Mouse (Mus musculus): ENCODE measurements around the gene Mtg1. TPM values are rescaled to one million over a fixed set of nuclear protein-coding genes. Genes with fewer than 3 reads are reported as not detected.

The Mtg1 gene
- total RNA-seq (2021) = 10 to 100 TPM; 24.7 to 28.3 TPM

DNA sequence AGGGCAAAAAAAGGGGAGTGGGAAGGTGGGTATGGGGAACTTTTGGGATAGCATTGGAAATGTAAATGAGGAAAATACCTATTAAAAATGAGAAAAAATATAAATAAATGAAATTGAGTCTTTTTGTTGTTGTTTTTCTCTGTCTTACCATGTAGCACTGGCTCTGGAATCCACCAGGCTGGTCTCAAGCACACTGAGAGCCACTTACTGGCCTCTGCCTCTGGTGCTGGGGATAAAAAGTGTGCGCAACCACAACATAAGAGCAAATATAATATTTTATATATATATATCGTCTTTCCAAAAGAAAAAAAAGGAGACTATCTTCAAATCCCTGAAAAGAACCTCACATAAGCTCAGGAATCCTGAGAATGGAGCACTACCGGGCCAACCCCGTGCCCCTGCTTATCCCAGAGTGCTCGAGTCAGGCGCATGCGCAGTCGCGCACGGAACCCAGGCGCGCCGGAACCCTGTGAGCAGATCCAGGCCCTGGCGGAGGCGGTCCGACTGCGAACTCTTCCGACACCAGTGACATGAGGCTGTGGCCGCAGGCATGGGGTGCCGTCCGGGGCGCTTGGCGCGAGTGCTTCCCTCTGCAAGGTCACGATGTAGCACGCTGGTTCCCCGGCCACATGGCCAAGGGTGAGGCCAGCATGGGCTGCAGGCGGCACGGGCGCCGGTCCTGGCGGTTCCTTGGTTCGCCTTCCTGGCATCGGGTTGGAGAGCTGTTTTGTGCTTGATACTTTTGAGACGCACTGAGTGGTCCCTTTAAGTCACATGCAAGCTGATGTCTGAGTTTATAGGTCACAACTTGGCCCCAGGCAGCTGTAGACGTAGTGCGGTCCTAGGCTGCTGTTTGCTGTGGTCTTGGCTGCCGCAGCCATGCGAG is at the start of gene Mtg1:
Gene Mtg1 (plus strand): TSS at position 430 of the 886 bp plus-strand sequence.
- peak; percentile 97 to 100 for DNase-seq
- intact Hi-C loops (cut with DNase I) = loop anchor here (1.0 to 5.0 kb wide), 2 partner anchors 21 to 100 kb away; partner anchors contain the start of genes Echs1, Tubgcp2 and Zfp511

DNA sequence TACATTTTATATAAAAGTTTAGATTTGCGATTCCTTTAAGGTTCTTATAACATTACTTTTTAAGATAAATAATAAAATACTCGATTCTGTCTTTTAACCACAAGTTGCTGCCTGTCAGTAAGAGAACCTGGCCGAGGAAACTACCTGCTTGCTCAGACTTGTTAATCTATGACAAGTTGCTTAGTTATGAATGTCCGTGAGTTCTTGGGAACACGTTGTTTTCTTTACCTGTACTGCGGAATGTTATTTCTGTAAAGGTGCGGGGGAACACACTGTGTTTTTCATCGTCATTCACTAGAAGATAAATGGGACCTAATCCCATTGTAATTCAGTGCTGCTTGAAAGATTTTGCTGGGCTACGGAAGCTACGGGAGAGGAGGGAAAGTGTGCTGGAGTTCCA is 46.8 kb upstream of the Mtg1 start:
- intact Hi-C loops (cut with DNase I) = no loop called here

DNA sequence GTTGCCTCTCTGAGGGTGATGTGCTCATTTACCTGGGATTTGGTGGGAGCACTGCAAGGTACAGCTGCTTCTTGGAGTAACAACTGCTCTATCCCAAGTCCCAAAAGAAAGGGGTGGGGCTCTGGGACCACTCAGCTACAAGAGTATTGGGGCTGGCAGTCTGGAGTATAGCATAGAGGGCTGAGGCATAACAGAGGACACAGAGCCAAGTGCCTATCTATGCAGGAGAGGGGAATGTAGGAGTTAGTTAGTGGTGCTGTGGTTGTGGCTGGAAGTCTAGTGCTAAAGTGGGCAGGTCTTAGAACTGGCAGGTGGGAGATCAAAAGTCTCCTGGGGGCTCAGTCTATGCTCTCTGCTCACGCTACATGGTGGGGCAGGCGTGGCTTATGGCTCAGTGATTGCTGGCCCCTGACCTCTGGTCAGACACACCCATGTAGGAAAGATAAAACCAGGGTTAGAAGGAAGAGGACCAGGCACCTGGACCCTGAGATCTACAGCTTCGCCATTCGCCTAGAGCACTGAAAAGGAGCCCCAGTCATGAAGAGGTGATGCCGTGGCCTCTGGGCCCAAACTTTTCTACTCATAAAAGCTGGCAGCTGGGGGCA is 44.3 kb upstream of the Mtg1 start, which contains the start of gene Prap1:
Gene Prap1 (plus strand): TSS at position 472 of the 605 bp plus-strand sequence.
- intact Hi-C loops (cut with DNase I) = no loop called here
- DNase-seq = no peak

More for the DNA sequence above, 46.8 kb upstream of the Mtg1 start:
- DNase-seq = no peak

DNA sequence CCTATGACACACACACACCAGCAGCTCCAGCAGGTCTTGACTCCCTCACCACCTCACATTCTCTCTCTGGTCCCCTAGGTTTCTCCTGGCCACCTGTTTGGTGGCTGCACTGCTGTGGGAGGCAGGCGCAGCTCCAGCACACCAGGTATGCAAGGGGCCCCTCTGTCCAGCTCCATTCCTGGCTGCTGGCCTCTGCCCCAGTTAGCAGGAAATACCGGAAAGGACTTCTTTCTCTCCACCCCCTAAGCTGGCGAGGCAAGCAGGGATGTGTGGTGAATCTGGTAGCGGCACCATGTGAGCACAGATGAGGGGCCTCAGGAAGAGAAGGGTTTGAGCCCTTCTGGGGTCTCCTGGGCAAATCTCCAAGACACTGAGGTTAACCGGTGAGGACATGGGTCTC is 42.4 kb upstream of the Mtg1 start:
- intact Hi-C loops (cut with DNase I) = no loop called here
- no peak for DNase-seq

DNA sequence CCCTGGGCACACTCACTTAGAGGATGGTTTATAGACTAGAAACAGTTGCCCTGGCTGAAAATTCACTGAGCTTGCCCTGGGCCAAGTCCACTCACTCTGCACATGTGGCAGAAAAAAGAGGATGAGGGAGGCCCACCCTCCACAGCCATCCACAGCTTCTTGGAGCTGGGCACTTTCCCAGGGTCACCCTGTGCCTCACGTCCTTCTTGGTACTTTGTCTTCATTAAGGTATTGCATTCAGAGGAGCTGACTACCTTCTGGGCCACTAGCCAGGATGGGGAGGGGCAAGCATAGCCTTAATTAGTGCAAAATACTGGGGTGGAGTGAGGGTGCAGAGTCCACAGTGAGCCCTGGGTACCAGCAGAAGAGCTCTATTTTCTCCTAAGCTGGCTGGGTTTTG is 41.8 kb upstream of the Mtg1 start:
- no peak for DNase-seq
- intact Hi-C loops (cut with DNase I) = no loop called here

DNA sequence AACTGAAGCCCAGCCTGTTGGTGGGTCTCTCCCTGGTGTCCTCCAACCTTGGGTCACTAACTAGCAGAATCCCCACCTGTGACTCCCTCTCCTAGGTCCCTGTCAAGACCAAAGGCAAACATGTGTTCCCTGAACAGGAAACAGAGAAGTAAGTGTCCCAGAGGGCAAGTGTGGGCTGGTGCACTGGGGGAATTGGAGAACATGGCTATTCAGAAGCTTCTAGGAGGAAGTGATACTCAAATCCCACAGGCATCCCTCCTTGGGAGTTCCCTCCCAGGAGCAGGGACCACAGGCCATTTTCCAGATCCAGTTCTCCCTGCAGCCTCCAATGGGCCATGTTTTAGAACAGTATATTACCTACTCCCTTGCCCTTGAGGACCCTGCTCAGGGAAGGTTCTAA is 41.3 kb upstream of the Mtg1 start:
- intact Hi-C loops (cut with DNase I) = no loop called here
- DNase-seq = no peak

DNA sequence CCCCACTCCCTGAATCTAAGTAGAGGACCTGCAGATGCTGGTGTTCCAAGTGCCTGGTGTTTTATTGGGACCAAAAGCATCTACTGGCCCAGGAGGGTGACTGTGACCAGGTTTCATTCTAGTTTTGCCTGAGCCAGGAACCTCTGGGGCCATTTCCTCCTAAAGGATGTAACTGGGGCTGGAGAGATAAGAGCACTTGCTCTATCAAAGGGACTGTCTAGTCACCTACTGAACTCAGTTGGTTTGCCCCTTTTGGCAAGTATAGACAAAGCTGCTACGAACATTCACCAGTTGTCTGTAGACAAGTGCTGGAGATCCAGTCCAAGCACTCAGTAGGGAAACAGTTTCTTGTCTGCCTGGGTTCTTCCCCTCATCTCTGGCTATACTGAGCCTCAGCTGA is 38.9 kb upstream of the Mtg1 start:
- DNase-seq = no peak
- intact Hi-C loops (cut with DNase I) = no loop called here

DNA sequence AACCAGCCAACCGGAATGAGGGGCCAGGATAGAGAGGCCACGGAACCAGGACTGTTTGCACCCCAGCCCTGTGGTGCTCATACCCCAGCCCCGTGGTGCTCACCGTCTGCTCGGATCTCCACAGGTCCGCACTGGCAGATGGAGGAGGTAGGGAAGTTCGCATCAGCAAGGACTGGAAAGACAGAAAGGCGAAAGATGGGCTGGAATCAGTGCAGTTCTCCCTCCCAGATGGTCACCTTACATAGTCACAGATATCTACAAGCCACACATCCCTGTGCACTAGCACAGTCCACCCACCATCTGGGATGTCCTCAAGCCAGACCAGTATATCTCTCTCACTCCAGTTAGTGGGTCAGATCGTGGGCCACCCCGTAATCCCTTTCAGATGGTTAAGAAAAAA is 35.9 kb upstream of the Mtg1 start:
- no peak for DNase-seq

DNA sequence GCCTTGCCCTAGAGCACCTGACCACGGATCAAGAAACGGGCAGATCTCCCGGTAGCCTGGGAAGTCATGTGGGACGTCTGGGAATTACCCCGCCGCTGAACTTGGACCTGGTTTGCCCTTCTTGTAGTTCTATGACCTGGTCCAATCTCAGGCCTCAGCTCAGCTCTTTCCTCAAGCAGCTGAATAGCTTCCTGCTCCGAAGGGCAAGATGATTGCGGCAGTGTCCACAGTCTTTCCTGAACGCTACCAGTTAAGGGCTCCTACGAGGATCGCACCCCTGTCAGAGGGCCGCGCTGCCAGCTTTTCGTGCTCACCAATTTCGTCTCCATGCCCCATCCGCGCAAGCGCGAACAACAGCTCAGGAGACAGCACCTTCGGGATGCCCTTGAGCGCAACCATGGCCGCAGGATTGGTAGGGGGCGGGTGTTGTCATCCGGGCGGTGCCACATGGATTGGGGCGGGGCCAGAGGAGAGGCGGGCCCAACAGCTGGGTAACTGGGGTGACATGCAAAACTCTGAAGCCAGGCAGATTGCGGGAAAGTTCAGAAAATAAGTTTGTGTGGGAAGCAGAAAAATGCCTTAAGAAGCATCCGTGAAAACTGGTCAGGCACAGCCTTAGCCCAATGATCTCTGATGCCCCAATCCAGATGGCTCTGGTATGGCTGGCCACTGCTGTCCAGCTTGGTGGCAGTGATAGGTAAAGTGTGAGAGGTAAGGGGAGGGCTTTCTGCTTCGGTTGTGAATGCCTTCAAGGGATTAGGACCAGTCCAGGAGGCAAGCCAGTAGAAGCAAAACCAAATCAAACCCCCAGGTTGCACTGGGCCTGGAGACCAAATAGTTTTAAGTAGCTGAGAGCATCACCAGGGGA is 35.1 kb upstream of the Mtg1 start, which contains the start of gene Fuom:
Gene Fuom (minus strand): TSS at position 449 of the 868 bp plus-strand sequence.
- DNase-seq = peak; percentile 83 to 85
- intact Hi-C loops (cut with DNase I) = no loop called here

More for the DNA sequence above, 35.9 kb upstream of the Mtg1 start:
- intact Hi-C loops (cut with DNase I) = no loop called here

DNA sequence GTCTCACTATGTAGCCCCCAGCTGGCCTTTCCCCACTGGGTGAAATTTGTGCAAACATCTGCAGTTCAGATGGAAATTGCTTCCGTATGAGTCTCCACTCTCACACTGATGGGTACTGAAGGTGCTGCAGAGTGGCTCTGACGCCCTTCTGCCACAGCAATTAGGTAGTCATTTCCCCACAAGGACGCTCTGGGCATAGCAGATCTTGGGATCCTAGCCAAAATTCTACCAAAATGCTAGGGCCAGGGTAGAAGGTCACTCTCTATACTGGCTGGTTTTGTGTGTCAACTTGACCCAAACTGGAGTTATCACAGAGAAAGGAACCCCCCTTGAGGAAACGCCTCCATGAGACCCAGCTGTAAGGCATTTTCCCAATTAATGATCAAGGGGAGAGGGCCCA is 33.4 kb upstream of the Mtg1 start:
- intact Hi-C loops (cut with DNase I) = no loop called here
- no peak for DNase-seq

DNA sequence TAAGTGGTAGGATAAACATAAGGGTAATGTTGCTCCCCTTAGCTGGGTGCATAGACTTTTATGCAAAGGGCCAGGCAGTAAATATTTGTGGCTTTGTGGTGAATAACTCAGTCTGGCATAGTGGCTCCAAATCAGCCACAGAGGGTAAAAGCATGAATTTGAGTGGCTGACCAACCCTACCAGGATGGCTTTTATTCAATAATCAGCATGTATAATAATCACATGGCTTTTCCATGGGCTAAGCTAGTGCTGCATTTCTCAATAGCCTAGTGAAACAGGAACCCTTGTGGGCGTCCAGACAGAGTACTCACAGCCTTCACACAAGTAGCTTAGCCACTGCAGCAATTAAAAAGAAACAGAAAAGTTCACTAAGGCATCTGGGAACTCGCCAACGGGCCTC is 25.4 kb upstream of the Mtg1 start:
- intact Hi-C loops (cut with DNase I) = no loop called here
- DNase-seq = no peak

DNA sequence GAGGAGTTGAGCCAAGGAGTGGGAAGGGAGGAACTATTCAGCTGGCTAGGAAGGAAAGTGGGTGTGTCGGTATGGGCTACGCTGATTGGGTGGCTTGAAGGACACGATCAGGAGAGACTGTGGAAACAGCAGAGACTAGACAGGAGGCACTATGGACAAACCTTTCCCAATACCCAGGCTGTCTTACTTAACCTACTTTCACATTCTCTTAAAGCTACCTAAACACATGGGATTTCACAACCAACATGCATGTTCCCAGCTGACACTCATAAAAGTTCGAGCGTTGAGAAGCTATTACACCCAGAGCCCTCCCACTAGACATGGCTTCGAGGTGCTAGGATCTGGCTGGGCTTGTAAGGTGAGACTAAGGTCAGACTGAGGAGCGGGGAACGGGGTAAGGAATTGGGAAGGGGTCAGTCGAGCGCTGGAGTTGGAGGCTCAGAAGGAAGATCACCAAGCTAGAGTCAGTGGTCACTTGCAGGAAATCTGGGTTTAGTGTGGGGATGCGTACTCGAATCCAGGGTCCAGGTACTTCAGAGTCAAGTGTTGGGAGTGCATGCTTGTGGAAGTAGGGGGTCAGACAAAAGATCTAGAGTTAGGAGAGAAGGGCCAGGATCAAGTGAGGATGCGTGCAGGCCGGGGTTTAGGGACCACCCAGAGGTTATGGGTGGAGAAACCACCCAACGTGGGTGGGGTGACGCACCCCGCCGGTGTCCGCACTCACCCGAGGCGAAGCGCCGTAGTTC is 21.6 kb upstream of the Mtg1 start, which contains the start of gene Paox:
Gene Paox (plus strand): TSS at position 217 of the 746 bp plus-strand sequence.
- intact Hi-C loops (cut with DNase I) = loop anchor here (1.0 kb wide), 1 partner anchor 23 kb away; no protein-coding TSS in a partner anchor
- peak; percentile 44 to 53 for DNase-seq

DNA sequence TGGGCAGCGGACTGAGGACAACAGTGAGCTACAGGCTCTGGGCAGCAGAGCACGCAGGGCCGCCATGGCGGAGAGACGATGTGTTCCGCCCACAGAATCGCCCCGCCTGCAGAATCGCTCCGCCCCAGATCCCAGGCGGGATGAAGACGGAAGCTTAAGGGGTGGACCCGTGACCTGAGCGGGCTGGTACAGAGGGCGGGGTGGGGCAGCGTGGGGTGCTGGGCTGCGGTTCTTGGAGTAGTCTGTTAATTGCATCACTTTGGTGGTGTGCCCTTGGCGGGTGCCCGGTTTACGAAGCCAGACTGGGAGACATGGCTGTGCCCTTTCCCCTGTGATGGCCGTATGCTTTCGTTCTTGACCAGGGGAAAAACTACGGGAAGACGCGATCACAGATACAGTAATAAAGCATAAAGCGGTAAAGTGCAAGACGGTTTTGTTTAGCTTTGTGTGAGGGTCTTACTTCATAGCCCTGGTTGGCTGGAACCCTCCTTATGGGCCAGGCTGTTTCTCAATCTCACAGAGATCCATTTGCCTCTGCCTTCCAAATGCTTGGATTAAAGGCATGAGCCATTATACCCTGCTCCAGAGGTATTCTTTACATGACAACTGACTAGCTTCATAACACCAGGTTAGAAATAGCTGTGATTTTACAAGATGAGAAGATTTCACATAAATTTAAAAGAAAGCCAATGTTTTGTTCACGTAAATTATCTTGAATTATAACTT is 20.9 kb upstream of the Mtg1 start, which contains the start of gene Echs1:
Gene Echs1 (minus strand): TSS at position 148 of the 726 bp plus-strand sequence.
- intact Hi-C loops (cut with DNase I) = loop anchor here (1.0 kb wide), 1 partner anchor 22 kb away; no protein-coding TSS in a partner anchor

DNA sequence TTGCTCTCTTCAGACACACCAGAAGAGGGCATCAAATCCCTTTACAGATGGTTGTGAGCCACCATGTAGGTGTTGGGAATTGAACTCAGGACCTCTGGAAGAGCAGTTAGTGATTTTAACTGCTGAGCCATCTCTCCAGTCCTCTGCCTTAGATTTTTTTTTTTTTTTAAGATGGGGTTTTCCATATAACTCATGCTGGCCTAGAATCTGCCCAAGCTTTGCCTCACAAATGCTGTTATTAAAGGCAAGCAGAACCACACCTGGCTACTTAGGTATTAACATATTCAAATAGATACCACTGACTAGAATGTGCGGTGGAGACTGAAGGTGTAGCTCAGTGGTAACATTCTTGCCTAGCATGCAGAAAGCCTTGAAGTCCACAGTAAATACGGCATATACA is 16.9 kb upstream of the Mtg1 start:
- intact Hi-C loops (cut with DNase I) = loop anchor here (5.0 to 10.0 kb wide), 2 partner anchors 83 to 436 kb away; partner anchors contain the start of genes Cfap46, Tubgcp2 and Zfp511
- DNase-seq = no peak

More for the DNA sequence above, 20.9 kb upstream of the Mtg1 start, which contains the start of gene Echs1:
- peak; percentile 90 for DNase-seq

DNA sequence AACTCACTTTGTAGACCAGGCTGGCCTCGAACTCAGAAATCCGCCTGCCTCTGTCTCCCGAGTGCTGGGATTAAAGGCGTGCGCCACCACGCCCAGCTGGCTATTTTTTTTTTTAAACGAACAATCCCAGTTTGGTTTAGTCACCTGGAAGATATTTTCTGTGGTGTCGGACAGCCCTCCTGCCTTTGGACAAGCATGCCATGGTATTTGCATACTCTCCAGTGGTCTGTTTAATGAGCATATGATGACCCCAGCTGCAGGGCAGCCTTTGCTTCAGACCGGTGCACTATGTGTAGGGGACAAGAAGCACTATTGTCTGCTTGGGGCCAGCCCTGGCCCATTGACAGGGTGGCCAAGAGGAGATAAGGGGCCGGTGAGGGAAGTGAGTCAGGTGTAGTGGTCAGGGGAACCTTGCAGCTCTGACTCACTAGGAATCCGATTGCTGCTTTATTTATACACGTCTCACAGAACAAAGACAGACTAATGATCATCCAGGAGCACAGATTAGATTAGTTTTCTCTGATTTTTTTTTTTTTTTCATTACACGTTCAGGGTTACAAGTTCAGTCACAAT is 15.9 kb upstream of the Mtg1 start:
- no peak for DNase-seq
- intact Hi-C loops (cut with DNase I) = loop anchor here (5.0 to 10.0 kb wide), 2 partner anchors 84 to 437 kb away; partner anchors contain the start of genes Cfap46, Tubgcp2 and Zfp511

DNA sequence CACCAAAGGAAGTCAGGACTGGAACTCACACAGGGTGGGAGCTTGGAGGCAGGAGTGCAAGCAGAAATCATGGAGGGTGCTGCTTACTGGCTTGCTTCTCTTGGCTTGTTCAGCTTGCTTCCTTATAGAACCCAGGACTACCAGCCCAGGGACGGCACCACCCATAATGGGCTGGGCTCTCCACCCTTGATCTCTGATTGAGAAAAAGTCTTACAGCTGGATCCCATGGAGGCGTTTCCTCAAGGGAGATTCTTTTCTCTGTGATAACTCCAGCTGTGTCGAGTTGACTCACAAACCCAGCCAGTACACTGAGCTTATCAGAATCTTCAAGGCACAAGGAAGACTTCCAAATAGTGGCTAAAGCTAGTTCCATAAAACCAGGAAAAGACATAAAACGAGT is 14.6 kb upstream of the Mtg1 start:
- DNase-seq = no peak

DNA sequence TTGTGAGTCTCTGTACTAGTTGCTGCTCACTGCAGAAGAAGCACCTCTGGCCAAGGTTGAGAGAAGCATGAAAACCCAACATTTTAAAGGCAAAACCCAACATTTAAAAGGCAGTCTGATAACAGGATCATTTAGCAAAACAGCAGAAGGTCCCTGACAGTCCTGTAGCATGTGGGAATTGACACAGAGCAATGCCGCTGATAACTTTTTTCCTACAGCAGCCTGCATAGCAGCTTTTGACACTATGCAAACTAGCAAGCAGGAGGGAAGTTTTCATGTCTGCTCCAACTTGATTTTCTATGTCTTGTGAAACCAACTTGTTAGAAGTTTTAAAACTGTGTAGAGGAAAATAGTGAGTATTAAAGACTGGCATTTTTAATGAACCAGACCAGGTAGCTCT is 13.0 kb upstream of the Mtg1 start:
- intact Hi-C loops (cut with DNase I) = loop anchor here (5.0 to 10.0 kb wide), 2 partner anchors 87 to 440 kb away; partner anchors contain the start of genes Cfap46, Tubgcp2 and Zfp511
- no peak for DNase-seq

More for the DNA sequence above, 14.6 kb upstream of the Mtg1 start:
- intact Hi-C loops (cut with DNase I) = loop anchor here (5.0 to 10.0 kb wide), 2 partner anchors 85 to 438 kb away; partner anchors contain the start of genes Cfap46, Tubgcp2 and Zfp511

Data from heart, postnatal 36 days (tissue).